Mouse (Mus musculus) heart, postnatal 0 days (tissue): ENCODE data around the gene 2610301B20Rik.

Source experiments
- CTCF ChIP-seq: IDR thresholded peaks from 2 replicates; pipeline ENCODE4 v1.5.1; 2016; ENCODE audit warnings: antibody characterized with exemption, control low read depth, low read depth
- EP300 ChIP-seq: IDR thresholded peaks from 2 replicates; pipeline ENCODE4 v1.6.1; 2016; ENCODE audit warnings: antibody characterized with exemption, low read depth

- TF ChIP-seq EP300 (no peak), CTCF (no peak)
Measured at GRCm38 (mm10) chr4:10914766-10915165, 40.5 kb downstream of the 2610301B20Rik start.
